Mouse (Mus musculus) lung, postnatal 0 days (tissue): Measurements from ENCODE around the gene Acyp2. TPM values are rescaled to one million over a fixed set of nuclear protein-coding genes. Genes with fewer than 3 reads are reported as not detected.
"Not testable (repeated sequence)": the region's sequence is repeated elsewhere in the genome, so short reads cannot be mapped to it uniquely, and the experiment has no call there.

ENCODE experiments used
- ATAC-seq: fragments of 200-750 bp; cut with Nextera tagmentation; 2 replicates; pipeline ENCODE4 v1.8.0; 2017; ENCODE audit warnings: moderate library complexity
- DNase-seq: peaks from one replicate; pipeline ENCODE4 v3.0.0-alpha.2; 2016; ENCODE audit warnings: low spot score
- H3K27ac ChIP-seq: fragments of 300-500 bp; sonication (generic); 2 replicates; pipeline ENCODE4 v1.5.1; 2014; ENCODE audit warnings: antibody characterized with exemption, mild to moderate bottlenecking, low read length, mixed read lengths
- H3K27me3 ChIP-seq: fragments of 300-500 bp; sonication (generic); replicated peaks from 2 replicates; pipeline ENCODE4 v1.6.1; 2014; ENCODE audit warnings: low read length, mixed read lengths; ENCODE audit not compliant: insufficient read depth
- H3K36me3 ChIP-seq: fragments of 300-500 bp; sonication (generic); 2 replicates; pipeline ENCODE4 v1.6.1; 2014; ENCODE audit warnings: low read length, mixed read lengths; ENCODE audit not compliant: insufficient read depth
- H3K4me1 ChIP-seq: fragments of 300-500 bp; sonication (generic); 2 replicates; pipeline ENCODE4 v1.6.1; 2014; ENCODE audit warnings: antibody characterized with exemption, low read depth, low read length, mixed read lengths; ENCODE audit not compliant: insufficient read depth
- H3K4me2 ChIP-seq: fragments of 300-500 bp; sonication (generic); replicated peaks from 2 replicates; pipeline ENCODE4 v1.6.1; 2014; ENCODE audit warnings: low read depth, mild to moderate bottlenecking, low read length, moderate library complexity, mixed read lengths
- H3K4me3 ChIP-seq: fragments of 300-500 bp; sonication (generic); 2 replicates; pipeline ENCODE4 v1.5.1; 2014; ENCODE audit warnings: low read depth, low read length
- H3K9ac ChIP-seq: fragments of 300-500 bp; sonication (generic); replicated peaks from 2 replicates; pipeline ENCODE4 v1.6.1; 2014; ENCODE audit warnings: low read depth, mild to moderate bottlenecking
- H3K9me3 ChIP-seq: fragments of 300-500 bp; sonication (generic); 2 replicates; pipeline ENCODE4 v1.6.1; 2016; ENCODE audit warnings: low read length, mixed read lengths
- CTCF ChIP-seq: IDR thresholded peaks from 2 replicates; pipeline ENCODE4 v1.5.1; 2016; ENCODE audit warnings: antibody characterized with exemption, mild to moderate bottlenecking
- EP300 ChIP-seq: IDR thresholded peaks from 2 replicates; pipeline ENCODE4 v1.6.1; 2016; ENCODE audit warnings: antibody characterized with exemption, mild to moderate bottlenecking, control low read depth
- WGBS: fragments of 180-500 bp; shearing (Covaris S2); extraction: QIAGEN DNeasy Blood & Tissue Kit; methylation state at CpG from one replicate; pipeline ENCODE4 v1.1.7; 2014; 5-methylcytosine and 5-hydroxymethylcytosine counted together
- polyA plus RNA-seq: library from polyadenylated mRNA; unstranded; fragments of >200 nt; fragmentation: Nextera tagmentation; extraction: Ambion mirVana; gene quantifications from 2 replicates; pipeline ENCODE4 v1.2.1, GENCODE M21; 2015

Acyp2 gene
- polyA plus RNA-seq, 1 experiment from 2014 or later, result 43.6 TPM

GRCm38 (mm10) chr11:30656060-30656459, 6.7 kb upstream of the Acyp2 start:
- 79% methylated on average over 4 of the region's 4 CpGs for WGBS
- no peaks in the 10 kb centered on the region for H3K4me1 ChIP-seq
- no peaks in the 10 kb centered on the region for H3K36me3 ChIP-seq
- DNase-seq (no peak), ATAC-seq (no peak)
- H3K9me3 ChIP-seq, result no peaks in the 10 kb centered on the region
- no peak overlapping the region for H3K4me2 ChIP-seq
- no peak overlapping the region for H3K4me3 ChIP-seq
- no peak overlapping the region for H3K27ac ChIP-seq
- no peak overlapping the region for H3K9ac ChIP-seq
- TF ChIP-seq EP300, result no peak
- TF ChIP-seq CTCF, result no peak
- H3K27me3 ChIP-seq, result no peaks in the 10 kb centered on the region

GRCm38 (mm10) chr11:30650416-30650815, 1.0 kb upstream of the Acyp2 start:
- ATAC-seq, result no peak

GRCm38 (mm10) chr11:30635674-30636073, 13.7 kb downstream of the Acyp2 start:
- no peak for DNase-seq
- TF ChIP-seq CTCF (no peak), EP300 (no peak)
- H3K27me3 ChIP-seq, result no peaks in the 10 kb centered on the region
- no peak overlapping the region for H3K4me3 ChIP-seq
- 88% methylated on average over 1 of the region's 1 CpGs for WGBS
- no peaks in the 10 kb centered on the region for H3K36me3 ChIP-seq
- H3K4me2 ChIP-seq, result no peak overlapping the region
- no peak for ATAC-seq
- no peaks in the 10 kb centered on the region for H3K4me1 ChIP-seq
- H3K27ac ChIP-seq, result no peak overlapping the region
- H3K9me3 ChIP-seq, result no peaks in the 10 kb centered on the region
- H3K9ac ChIP-seq, result no peak overlapping the region

More at GRCm38 (mm10) chr11:30650416-30650815, 1.0 kb upstream of the Acyp2 start:
- Histone ChIP-seq H3K27me3 (no peaks in the 10 kb centered on the region), H3K9ac (no peak overlapping the region), H3K4me1 (no peaks in the 10 kb centered on the region), H3K9me3 (no peaks in the 10 kb centered on the region), H3K36me3 (no peaks in the 10 kb centered on the region), H3K4me2 (no peak overlapping the region), H3K27ac (no peak overlapping the region), H3K4me3 (no peak overlapping the region)
- TF ChIP-seq EP300 (no peak), CTCF (no peak)
- DNase-seq, result no peak
- WGBS, result 86% methylated on average over 1 of the region's 1 CpGs

- no peaks in the 10 kb centered on the region for H3K27me3 ChIP-seq
- no peaks in the 10 kb centered on the region for H3K9me3 ChIP-seq
- no peaks in the 10 kb centered on the region for H3K36me3 ChIP-seq
- no peaks in the 10 kb centered on the region for H3K4me1 ChIP-seq
- H3K4me3 ChIP-seq, result no peak overlapping the region
- TF ChIP-seq CTCF, result no peak
- no peak for TF ChIP-seq EP300
- H3K4me2 ChIP-seq, result no peak overlapping the region
- no peak for ATAC-seq
- no peak overlapping the region for H3K27ac ChIP-seq
- WGBS, result 82% methylated on average over 6 of the region's 6 CpGs
- DNase-seq, result no peak
- H3K9ac ChIP-seq, result no peak overlapping the region
Observed at GRCm38 (mm10) chr11:30630514-30630913, 18.9 kb downstream of the Acyp2 start.

GRCm38 (mm10) chr11:30623218-30623617, 26.2 kb downstream of the Acyp2 start:
- no peak overlapping the region for H3K9ac ChIP-seq
- no peak overlapping the region for H3K4me3 ChIP-seq
- H3K4me1 ChIP-seq, result no peaks in the 10 kb centered on the region
- 79% methylated on average over 2 of the region's 2 CpGs for WGBS
- ATAC-seq (no peak), DNase-seq (no peak)
- TF ChIP-seq EP300 (no peak), CTCF (no peak)
- no peak overlapping the region for H3K27ac ChIP-seq
- no peaks in the 10 kb centered on the region for H3K27me3 ChIP-seq
- H3K4me2 ChIP-seq, result no peak overlapping the region
- H3K9me3 ChIP-seq, result no peaks in the 10 kb centered on the region
- no peaks in the 10 kb centered on the region for H3K36me3 ChIP-seq

GRCm38 (mm10) chr11:30621386-30622363, 27.7 kb downstream of the Acyp2 start:
- not testable (repeated sequence) for H3K36me3 ChIP-seq, H3K4me1 ChIP-seq, H3K27me3 ChIP-seq, H3K4me3 ChIP-seq, ATAC-seq, H3K4me2 ChIP-seq, H3K9ac ChIP-seq, H3K9me3 ChIP-seq, H3K27ac ChIP-seq, DNase-seq
- WGBS, result 91% methylated on average over 1 of the region's 1 CpGs
